Mouse (Mus musculus) bone marrow macrophage, adult 2 months (primary cell): ENCODE data around the gene Tmem177. TPM values are rescaled to one million over a fixed set of nuclear protein-coding genes. Genes with fewer than 3 reads are reported as not detected.

Experiments
- H3K27ac ChIP-seq: 2 replicates; pipeline ENCODE4 v1.5.1; 2012; ENCODE audit warnings: low read depth, low read length; ENCODE audit not compliant: insufficient read depth
- H3K4me1 ChIP-seq: 2 replicates; pipeline ENCODE4 v1.6.1; 2012; ENCODE audit warnings: low read length; ENCODE audit not compliant: control insufficient read depth, insufficient read depth
- H3K4me3 ChIP-seq: 2 replicates; pipeline ENCODE4 v1.5.1; 2012; ENCODE audit warnings: mild to moderate bottlenecking, low read length, moderate library complexity; ENCODE audit not compliant: insufficient read depth
- CTCF ChIP-seq: IDR thresholded peaks from 2 replicates; pipeline ENCODE4 v1.5.1; 2012; ENCODE audit warnings: low read depth, mild to moderate bottlenecking, low read length, moderate library complexity
- POLR2A ChIP-seq: IDR thresholded peaks from 2 replicates; pipeline ENCODE4 v1.6.1; 2012; ENCODE audit warnings: mild to moderate bottlenecking, low read depth, low read length, borderline replicate concordance
- polyA plus RNA-seq: library from polyadenylated mRNA; stranded (reverse); fragments of >200 nt; gene quantifications from 2 replicates; pipeline ENCODE4 v1.2.4, GENCODE M21; 2012; ENCODE audit not compliant: missing spikeins, insufficient read depth, insufficient read length

The Tmem177 gene
- polyA plus RNA-seq, 1 experiment = 2.8 TPM

DNA sequence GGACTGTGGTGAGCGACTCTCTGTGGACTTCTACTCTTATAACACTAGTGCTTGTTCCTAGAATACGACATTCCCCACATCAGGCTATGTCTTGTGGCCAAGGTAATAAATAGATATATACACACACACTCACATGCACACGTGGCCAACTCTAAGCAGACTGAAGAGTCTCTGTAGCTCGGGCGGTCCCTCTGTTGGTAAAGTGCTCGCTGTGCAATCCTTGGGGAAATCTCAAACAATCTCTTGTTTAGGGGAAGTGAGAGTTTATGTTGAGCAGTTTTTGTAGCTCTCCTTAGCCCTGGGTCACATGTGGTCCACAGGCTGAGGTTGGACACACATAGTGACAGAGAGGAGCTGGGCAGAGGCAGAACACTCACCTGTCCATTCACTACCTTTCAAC is 20.1 kb downstream of the Tmem177 start:
- Histone ChIP-seq H3K4me1 (peaks cover 11% of the 10 kb centered on the region), H3K4me3 (no peak overlapping the region), H3K27ac (peak overlapping the region; percentile 47; the same call in 1 of the 2 replicates)
- TF ChIP-seq CTCF (no peak), POLR2A (no peak)

- TF ChIP-seq POLR2A (no peak), CTCF (no peak)
- H3K4me3 ChIP-seq = no peak overlapping the region
- H3K27ac ChIP-seq = no peak overlapping the region
- peaks cover 11% of the 10 kb centered on the region for H3K4me1 ChIP-seq
Measured at GRCm38 (mm10) chr1:119891865-119892264, 21.1 kb downstream of the Tmem177 start.

GRCm38 (mm10) chr1:119891149-119891548 is 21.9 kb downstream of the Tmem177 start:
- Histone ChIP-seq H3K4me1 (peaks cover 11% of the 10 kb centered on the region), H3K4me3 (no peak overlapping the region), H3K27ac (no peak overlapping the region)
- TF ChIP-seq CTCF (no peak), POLR2A (no peak)

GRCm38 (mm10) chr1:119889347-119889746 is 23.7 kb downstream of the Tmem177 start:
- H3K4me3 ChIP-seq = no peak overlapping the region

GRCm38 (mm10) chr1:119886320-119886719 is 26.7 kb downstream of the Tmem177 start:
- TF ChIP-seq CTCF (no peak), POLR2A (no peak)
- Histone ChIP-seq H3K4me1 (no peaks in the 10 kb centered on the region), H3K27ac (no peak overlapping the region), H3K4me3 (no peak overlapping the region)

More at GRCm38 (mm10) chr1:119889347-119889746, 23.7 kb downstream of the Tmem177 start:
- Histone ChIP-seq H3K4me1 (peaks cover 11% of the 10 kb centered on the region), H3K27ac (no peak overlapping the region)
- TF ChIP-seq POLR2A (no peak), CTCF (no peak)

GRCm38 (mm10) chr1:119884272-119884671 is 28.7 kb downstream of the Tmem177 start:
- Histone ChIP-seq H3K4me3 (no peak overlapping the region), H3K27ac (no peak overlapping the region), H3K4me1 (no peaks in the 10 kb centered on the region)
- no peak for TF ChIP-seq CTCF
- no peak for TF ChIP-seq POLR2A

DNA sequence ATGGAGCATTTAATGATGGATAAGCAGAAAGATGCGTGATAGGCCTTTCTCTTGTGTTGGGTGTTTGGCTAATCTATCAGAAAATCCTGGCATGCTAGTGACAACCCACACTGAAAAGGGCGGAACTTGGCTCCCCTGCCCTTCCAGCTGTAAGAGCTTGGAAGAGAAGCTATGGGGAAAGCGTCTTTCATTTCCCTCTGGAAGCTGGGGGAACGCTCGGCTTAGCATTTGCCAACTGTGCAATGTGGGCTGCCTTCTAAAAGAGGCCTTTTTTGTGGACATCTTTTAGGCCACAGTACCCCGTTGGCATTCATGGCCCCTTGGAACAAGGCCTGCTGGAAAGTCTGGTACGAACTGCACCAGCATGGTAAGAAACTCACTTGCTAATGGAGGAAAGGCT is 34.1 kb downstream of the Tmem177 start:
- TF ChIP-seq CTCF (no peak), POLR2A (no peak)
- Histone ChIP-seq H3K4me3 (no peak overlapping the region), H3K4me1 (no peaks in the 10 kb centered on the region), H3K27ac (no peak overlapping the region)

- Histone ChIP-seq H3K4me1 (no peaks in the 10 kb centered on the region), H3K4me3 (no peak overlapping the region), H3K27ac (no peak overlapping the region)
- TF ChIP-seq CTCF = no peak
Measured at GRCm38 (mm10) chr1:119877469-119877868, 35.5 kb downstream of the Tmem177 start.

GRCm38 (mm10) chr1:119868395-119869161 is 44.4 kb downstream of the Tmem177 start:
- Histone ChIP-seq H3K4me1 (no peaks in the 10 kb centered on the region), H3K27ac (no peak overlapping the region), H3K4me3 (no peak overlapping the region)
- TF ChIP-seq POLR2A (no peak), CTCF (no peak)

- no peaks in the 10 kb centered on the region for H3K4me1 ChIP-seq
- H3K4me3 ChIP-seq = no peak overlapping the region
- TF ChIP-seq POLR2A (no peak), CTCF (no peak)
- no peak overlapping the region for H3K27ac ChIP-seq
Measured at GRCm38 (mm10) chr1:119867300-119867699, 45.7 kb downstream of the Tmem177 start.

GRCm38 (mm10) chr1:119865311-119865710 is 47.7 kb downstream of the Tmem177 start:
- Histone ChIP-seq H3K4me1 (no peaks in the 10 kb centered on the region), H3K27ac (no peak overlapping the region), H3K4me3 (no peak overlapping the region)
- TF ChIP-seq CTCF = no peak
- no peak for TF ChIP-seq POLR2A
